Mouse (Mus musculus) embryonic facial prominence, embryonic 13.5 days (tissue): Measurements from ENCODE around the gene Rrm2. TPM values are rescaled to one million over a fixed set of nuclear protein-coding genes. Genes with fewer than 3 reads are reported as not detected.

ENCODE experiments used
- ATAC-seq: fragments of 200-750 bp; cut with Nextera tagmentation; 2 replicates; pipeline ENCODE4 v1.8.0; 2017; ENCODE audit warnings: low read depth; ENCODE audit not compliant: insufficient number of reproducible peaks, insufficient read depth, low FRiP score, low TSS enrichment
- H3K27ac ChIP-seq: fragments of 300-500 bp; sonication (generic); 2 replicates; pipeline ENCODE4 v1.5.1; 2015; ENCODE audit warnings: moderate library complexity, mild to moderate bottlenecking, inconsistent platforms
- H3K27me3 ChIP-seq: fragments of 300-500 bp; sonication (generic); 2 replicates; pipeline ENCODE4 v1.6.1; 2015; ENCODE audit warnings: mild to moderate bottlenecking, inconsistent platforms
- H3K36me3 ChIP-seq: fragments of 300-500 bp; sonication (generic); 2 replicates; pipeline ENCODE4 v1.6.1; 2015; ENCODE audit warnings: mild to moderate bottlenecking, inconsistent platforms
- H3K4me1 ChIP-seq: fragments of 300-500 bp; sonication (generic); 2 replicates; pipeline ENCODE4 v1.6.1; 2015; ENCODE audit warnings: inconsistent platforms
- H3K4me2 ChIP-seq: fragments of 300-500 bp; sonication (generic); 2 replicates; pipeline ENCODE4 v1.6.1; 2015; ENCODE audit warnings: moderate library complexity, mild to moderate bottlenecking, inconsistent platforms
- H3K4me3 ChIP-seq: fragments of 300-500 bp; sonication (generic); 2 replicates; pipeline ENCODE4 v1.5.1; 2015; ENCODE audit warnings: mild to moderate bottlenecking, inconsistent platforms
- H3K9ac ChIP-seq: fragments of 300-500 bp; sonication (generic); 2 replicates; pipeline ENCODE4 v1.6.1; 2015; ENCODE audit warnings: mild to moderate bottlenecking, inconsistent platforms
- H3K9me3 ChIP-seq: fragments of 300-500 bp; sonication (generic); 2 replicates; pipeline ENCODE4 v1.6.1; 2016; ENCODE audit warnings: inconsistent platforms
- WGBS: fragments of 180-500 bp; shearing (Covaris S2); methylation state at CpG from one replicate; pipeline ENCODE4 v1.1.7; 2015; ENCODE audit warnings: mixed read lengths; 5-methylcytosine and 5-hydroxymethylcytosine counted together
- polyA plus RNA-seq: library from polyadenylated mRNA; unstranded; fragments of >200 nt; fragmentation: Nextera tagmentation; extraction: Ambion mirVana; gene quantifications from 2 replicates; pipeline ENCODE4 v1.2.1, GENCODE M21; 2015

Gene Rrm2
- polyA plus RNA-seq, 1 experiment from 2014 or later: 235 TPM

DNA sequence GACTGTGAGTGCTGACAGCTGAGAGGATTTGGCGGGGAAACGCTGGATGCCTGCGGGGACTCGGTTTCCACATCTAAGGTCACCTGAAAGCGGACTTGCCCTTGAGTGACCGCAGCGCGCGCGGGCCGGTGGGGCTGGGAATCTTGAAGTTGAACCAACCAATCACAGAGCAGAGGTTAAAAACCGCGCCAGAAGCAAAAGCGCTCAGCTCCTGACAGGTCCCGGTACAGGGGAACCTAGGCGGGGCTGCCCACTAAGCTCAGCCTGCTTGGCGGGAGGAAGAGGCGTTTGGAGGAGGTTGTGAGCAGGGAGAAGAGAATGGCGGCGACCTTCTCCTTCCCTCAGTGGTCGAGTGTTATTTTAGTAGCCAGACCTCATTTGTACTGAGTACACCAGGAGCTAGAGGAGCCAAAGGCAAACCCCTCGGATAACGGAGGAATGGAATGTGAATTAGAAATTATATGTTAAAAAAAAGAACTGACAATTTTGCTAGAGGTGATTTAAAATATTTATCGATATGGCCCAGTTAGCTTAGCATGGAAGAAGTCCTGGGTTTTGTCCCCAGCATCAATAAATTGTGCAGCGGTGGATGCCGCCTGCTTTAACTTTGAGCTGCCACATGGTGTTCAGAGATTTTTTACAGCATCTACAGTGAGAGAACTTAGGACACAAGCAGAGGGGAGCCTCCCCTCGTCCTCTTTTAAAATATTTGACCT is 1.1 kb upstream of the Rrm2 start:
- under 1% methylated on average over 27 of the region's 27 CpGs for WGBS
- peaks cover 13% of the 10 kb centered on the region for H3K36me3 ChIP-seq
- peak overlapping the region; percentile 67 for H3K9ac ChIP-seq
- no peak overlapping the region for H3K27ac ChIP-seq
- ATAC-seq: no peak
- H3K9me3 ChIP-seq: no peaks in the 10 kb centered on the region
- H3K4me1 ChIP-seq: peaks cover 39% of the 10 kb centered on the region
- H3K4me2 ChIP-seq: peak overlapping the region; percentile 89
- no peaks in the 10 kb centered on the region for H3K27me3 ChIP-seq
- H3K4me3 ChIP-seq: peak overlapping the region; percentile 82

DNA sequence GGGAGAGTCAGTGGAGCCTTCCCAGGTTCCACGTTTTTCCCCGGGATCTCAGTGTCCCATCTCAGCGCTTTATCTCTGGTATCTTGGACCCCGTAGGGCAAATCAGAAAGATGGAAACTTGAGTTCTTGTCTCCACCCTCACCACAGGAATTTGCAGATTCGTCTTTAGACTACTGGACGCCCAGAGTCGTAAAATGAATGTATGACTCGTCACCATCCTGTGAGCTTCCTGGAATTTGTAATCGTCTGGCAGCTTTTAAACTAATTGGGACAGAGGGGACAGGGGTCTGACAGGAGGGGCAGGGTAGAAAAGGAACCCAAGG is 600 bp upstream of the Rrm2 start:
- under 1% methylated on average over 9 of the region's 9 CpGs for WGBS
- no peak for ATAC-seq

DNA sequence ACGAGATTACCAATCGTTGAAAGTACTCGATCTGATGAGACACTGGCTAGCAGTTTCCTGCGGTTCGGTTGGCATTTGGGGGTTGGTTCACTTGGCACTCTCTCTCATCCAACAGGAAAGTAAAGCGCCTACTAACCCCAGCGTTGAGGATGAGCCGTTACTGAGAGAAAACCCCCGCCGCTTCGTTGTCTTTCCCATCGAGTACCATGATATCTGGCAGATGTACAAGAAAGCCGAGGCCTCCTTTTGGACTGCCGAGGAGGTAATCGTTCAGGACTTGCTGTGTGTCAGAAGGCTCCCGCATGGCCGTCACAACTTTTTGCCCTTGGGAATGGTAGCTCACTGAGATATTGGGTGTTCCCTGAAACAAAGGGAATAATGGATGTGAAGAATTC is 780 bp downstream of the Rrm2 start:
- under 1% methylated on average over 17 of the region's 17 CpGs for WGBS
- peaks cover 46% of the 10 kb centered on the region for H3K4me1 ChIP-seq
- peaks cover 28% of the 10 kb centered on the region for H3K36me3 ChIP-seq
- H3K27me3 ChIP-seq: no peaks in the 10 kb centered on the region
- H3K9ac ChIP-seq: peak overlapping the region; percentile 86
- no peaks in the 10 kb centered on the region for H3K9me3 ChIP-seq
- H3K27ac ChIP-seq: peak overlapping the region; percentile 86
- no peak for ATAC-seq
- peak overlapping the region; percentile 82 for H3K4me3 ChIP-seq
- H3K4me2 ChIP-seq: peak overlapping the region; percentile 89

More for the DNA sequence above, 600 bp upstream of the Rrm2 start:
- Histone ChIP-seq H3K27me3 (no peaks in the 10 kb centered on the region), H3K4me2 (peak overlapping the region; percentile 89), H3K4me3 (peak overlapping the region; percentile 82), H3K4me1 (peaks cover 44% of the 10 kb centered on the region), H3K27ac (no peak overlapping the region), H3K9ac (peak overlapping the region; percentile 67), H3K36me3 (peaks cover 19% of the 10 kb centered on the region), H3K9me3 (no peaks in the 10 kb centered on the region)

DNA sequence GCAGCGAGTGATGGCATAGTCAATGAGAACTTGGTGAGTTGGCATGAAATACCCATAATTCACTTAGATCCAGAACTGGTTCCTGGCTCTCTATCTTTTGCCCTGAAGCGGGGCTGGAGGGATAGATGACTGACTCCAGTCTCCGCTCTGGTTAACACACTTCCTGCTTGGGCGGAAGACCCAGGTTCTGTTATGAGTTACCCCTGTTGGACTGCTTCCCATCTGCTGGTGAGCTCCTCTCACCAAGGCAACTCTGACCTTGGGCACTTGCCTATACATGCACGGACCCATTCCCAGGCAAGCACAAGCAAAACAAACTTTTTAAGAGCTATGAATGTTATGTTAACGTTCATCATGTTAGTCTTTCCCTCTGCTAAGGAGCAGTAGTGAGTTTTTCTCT is 1.4 kb downstream of the Rrm2 start:
- ATAC-seq: no peak
- Histone ChIP-seq H3K4me3 (peak overlapping the region; percentile 82), H3K27ac (peak overlapping the region; percentile 86), H3K27me3 (no peaks in the 10 kb centered on the region), H3K36me3 (peaks cover 32% of the 10 kb centered on the region), H3K4me1 (peaks cover 46% of the 10 kb centered on the region), H3K9ac (peak overlapping the region; percentile 86), H3K4me2 (peak overlapping the region; percentile 89), H3K9me3 (no peaks in the 10 kb centered on the region)
- 9% methylated on average over 6 of the region's 6 CpGs for WGBS

DNA sequence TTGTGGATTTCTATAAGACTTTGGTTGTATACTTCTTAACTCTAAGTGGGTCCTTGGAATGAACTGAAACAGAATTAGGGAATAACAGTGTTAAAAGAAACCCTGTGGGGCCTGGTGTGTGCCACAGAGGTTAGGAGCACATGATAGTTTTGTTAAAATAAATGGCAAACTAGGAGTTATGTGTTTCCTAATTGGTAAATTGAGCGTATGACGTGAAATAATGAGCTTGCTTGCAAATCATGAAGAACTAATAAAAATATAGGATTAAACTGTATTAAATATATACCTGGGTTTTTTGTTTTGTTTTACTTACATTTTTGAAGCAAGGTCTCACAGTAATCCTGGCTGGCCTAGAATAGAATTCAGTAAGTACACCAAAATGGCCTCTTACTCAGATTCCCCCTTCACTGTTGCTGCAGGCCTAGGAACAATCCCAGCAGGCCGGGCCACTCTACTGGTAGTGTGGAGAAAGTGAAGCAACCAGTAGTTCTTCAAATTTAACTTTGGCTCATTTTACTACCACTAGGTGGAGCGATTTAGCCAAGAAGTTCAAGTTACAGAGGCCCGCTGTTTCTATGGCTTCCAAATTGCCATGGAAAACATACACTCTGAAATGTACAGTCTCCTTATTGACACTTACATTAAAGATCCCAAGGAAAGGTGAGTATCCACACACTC is 1.9 kb downstream of the Rrm2 start:
- ATAC-seq: no peak
- H3K9ac ChIP-seq: peak overlapping the region; percentile 86

DNA sequence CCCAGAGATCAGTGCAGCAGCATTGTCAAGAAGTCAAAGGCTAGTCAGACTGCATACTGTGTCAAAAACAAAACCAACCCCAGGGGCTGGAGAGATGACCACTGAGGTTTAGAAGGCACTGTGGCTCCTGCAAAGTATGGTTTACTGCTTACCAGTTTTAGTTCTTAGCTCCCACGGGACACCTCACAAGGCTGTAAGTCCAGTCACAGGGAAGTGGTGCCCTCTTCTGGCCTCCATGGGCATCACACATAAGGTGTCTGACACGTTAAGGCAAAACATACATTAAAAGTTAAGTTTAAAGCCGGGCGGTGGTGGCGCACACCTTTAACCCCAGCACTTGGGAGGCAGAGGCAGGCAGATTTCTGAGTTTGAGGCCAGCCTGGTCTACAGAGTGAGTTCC is 2.6 kb downstream of the Rrm2 start:
- ATAC-seq: no peak
- H3K9me3 ChIP-seq: no peaks in the 10 kb centered on the region
- peaks cover 36% of the 10 kb centered on the region for H3K36me3 ChIP-seq
- peaks cover 46% of the 10 kb centered on the region for H3K4me1 ChIP-seq
- H3K27ac ChIP-seq: 0 out of 2 replicates have a peak overlapping the region, but pooled peaks have one; percentile 44
- peak overlapping the region; percentile 89 for H3K4me2 ChIP-seq
- peak overlapping the region; percentile 82; the same call in 1 of the 2 replicates for H3K4me3 ChIP-seq
- WGBS: 66% methylated on average over 5 of the region's 5 CpGs
- H3K9ac ChIP-seq: no peak overlapping the region
- H3K27me3 ChIP-seq: no peaks in the 10 kb centered on the region

More for the DNA sequence above, 1.9 kb downstream of the Rrm2 start:
- Histone ChIP-seq H3K27ac (peak overlapping the region; percentile 86), H3K4me1 (peaks cover 46% of the 10 kb centered on the region), H3K9me3 (no peaks in the 10 kb centered on the region), H3K36me3 (peaks cover 36% of the 10 kb centered on the region), H3K27me3 (no peaks in the 10 kb centered on the region), H3K4me2 (peak overlapping the region; percentile 89), H3K4me3 (peak overlapping the region; percentile 82)
- whole genome bisulfite sequencing: 24% methylated on average over 5 of the region's 5 CpGs

DNA sequence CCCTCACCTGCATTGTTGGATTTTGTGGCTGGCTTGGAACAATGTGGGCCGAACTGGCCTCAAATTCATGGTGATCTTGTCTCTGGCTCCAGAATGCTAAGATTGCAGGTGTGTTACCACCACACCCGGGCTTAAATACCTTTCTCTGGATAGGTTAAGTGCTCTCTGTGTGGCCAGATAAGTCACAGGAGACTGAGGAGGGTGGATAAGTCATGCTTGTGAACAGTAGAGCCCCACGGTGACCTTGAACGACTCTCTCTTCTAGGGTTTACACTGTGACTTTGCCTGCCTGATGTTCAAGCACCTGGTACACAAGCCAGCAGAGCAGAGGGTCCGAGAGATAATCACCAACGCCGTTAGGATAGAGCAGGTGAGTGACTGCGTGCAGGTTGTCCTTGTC is 4.4 kb downstream of the Rrm2 start:
- 84% methylated on average over 8 of the region's 8 CpGs for WGBS
- no peak overlapping the region for H3K9ac ChIP-seq
- H3K4me3 ChIP-seq: no peak overlapping the region
- no peaks in the 10 kb centered on the region for H3K27me3 ChIP-seq
- peaks cover 34% of the 10 kb centered on the region for H3K4me1 ChIP-seq
- peaks cover 36% of the 10 kb centered on the region for H3K36me3 ChIP-seq
- H3K9me3 ChIP-seq: no peaks in the 10 kb centered on the region
- H3K4me2 ChIP-seq: no peak overlapping the region
- peak overlapping the region; percentile 7; the same call in 1 of the 2 replicates for H3K27ac ChIP-seq
- no peak for ATAC-seq

DNA sequence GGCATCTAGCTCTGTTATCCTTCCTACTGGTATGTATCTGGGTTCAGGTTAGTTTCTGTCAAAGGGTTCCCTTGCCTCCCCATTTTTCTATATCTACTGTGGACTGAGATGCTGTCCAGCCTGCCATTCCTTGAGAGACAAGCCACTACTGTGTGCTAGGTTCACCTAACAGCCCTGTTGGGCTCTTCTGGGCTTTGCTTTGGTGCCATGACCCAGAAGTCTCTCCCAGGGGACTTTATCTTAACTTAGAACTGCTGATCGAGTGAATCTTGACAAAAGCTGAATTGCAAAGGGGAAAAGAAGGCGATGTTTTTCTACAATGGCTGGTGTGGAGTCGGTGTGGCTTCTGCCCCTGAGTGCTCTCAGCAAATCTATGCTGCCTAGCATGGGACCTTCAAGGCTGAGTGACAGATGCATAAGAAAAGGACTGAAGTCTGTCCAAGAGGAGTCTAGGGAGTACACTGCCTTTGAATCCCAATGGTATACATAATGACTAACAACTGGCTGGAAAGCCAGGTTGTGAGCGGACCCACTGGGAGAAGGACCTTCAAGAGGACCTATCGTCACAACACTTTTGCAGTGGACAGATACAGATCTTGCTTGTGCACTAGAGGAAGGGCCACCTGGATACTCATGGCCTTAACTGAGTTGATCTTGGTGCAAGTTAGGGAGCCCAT is 6.7 kb downstream of the Rrm2 start:
- no peak for ATAC-seq
- H3K4me3 ChIP-seq: no peak overlapping the region
- peaks cover 23% of the 10 kb centered on the region for H3K4me1 ChIP-seq
- no peaks in the 10 kb centered on the region for H3K27me3 ChIP-seq
- no peak overlapping the region for H3K27ac ChIP-seq
- WGBS: 72% methylated on average over 5 of the region's 5 CpGs
- H3K9me3 ChIP-seq: no peaks in the 10 kb centered on the region
- peak overlapping the region; percentile 22; the same call in 1 of the 2 replicates for H3K9ac ChIP-seq
- peaks cover 36% of the 10 kb centered on the region for H3K36me3 ChIP-seq
- no peak overlapping the region for H3K4me2 ChIP-seq

DNA sequence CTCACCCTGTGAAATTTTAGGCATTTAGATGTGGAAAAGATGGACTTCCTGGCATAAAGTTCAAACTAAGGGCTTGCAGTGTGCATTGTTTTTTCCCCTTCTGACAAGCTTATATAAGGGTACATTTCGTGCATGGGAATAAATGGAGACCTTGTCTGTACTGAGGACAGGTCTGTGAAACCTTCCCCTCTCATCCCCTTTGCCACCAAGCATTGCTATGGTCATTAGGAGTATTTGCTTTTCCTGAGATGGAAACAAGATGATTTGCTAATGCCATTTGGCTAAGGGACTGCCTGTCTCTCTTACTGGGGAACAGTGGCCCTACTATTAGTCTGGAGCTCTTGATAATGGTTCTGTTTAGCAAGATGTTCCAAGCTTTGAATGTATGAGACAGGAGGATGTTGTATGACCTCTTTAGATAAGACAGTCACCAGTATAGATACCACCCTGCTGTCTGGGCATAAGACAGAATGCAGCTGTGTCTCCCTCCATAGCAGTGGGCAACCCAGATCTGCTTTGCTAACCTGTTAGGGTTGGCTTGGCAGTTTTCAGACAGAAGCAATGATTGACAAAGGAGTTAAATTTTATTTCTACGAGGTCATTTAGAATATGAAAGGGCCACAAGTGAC is 7.3 kb downstream of the Rrm2 start:
- no peak for ATAC-seq
- H3K36me3 ChIP-seq: peaks cover 36% of the 10 kb centered on the region
- 71% methylated on average over 2 of the region's 2 CpGs for WGBS

DNA sequence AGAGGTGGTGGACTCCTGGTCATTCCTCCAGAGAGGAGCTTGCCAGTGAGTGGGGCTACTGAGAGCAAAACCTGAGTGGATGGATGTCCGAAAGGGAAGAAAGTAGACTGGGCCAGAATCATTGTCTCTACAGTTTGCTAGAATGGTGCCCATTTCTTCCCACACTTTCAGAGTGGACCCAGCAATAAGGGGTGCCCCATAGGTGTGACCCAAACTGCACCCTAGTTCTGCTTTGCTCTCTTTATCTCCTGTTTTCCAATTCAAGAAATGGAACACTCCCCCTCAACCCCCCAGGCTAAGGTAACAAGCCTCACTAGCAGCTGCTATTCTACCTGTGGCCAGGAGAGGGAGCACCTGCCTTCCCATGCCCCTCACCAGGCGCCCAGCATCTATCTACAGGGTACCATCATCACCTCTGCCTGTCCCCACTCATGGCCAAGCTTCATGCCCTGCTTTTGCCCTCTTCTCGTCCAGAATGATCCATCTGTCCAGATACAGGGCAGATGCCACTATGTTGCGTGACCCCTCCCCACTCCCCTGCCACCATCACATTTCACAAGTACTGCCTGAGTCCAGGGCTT is 8.8 kb downstream of the Rrm2 start:
- H3K27ac ChIP-seq: no peak overlapping the region
- 45% methylated on average over 4 of the region's 4 CpGs for WGBS
- no peak overlapping the region for H3K4me2 ChIP-seq
- H3K9ac ChIP-seq: no peak overlapping the region
- no peaks in the 10 kb centered on the region for H3K9me3 ChIP-seq
- H3K27me3 ChIP-seq: no peaks in the 10 kb centered on the region
- no peak overlapping the region for H3K4me3 ChIP-seq
- ATAC-seq: no peak
- peaks cover 23% of the 10 kb centered on the region for H3K36me3 ChIP-seq
- H3K4me1 ChIP-seq: peaks cover 8% of the 10 kb centered on the region; the same call in 1 of the 2 replicates

More for the DNA sequence above, 7.3 kb downstream of the Rrm2 start:
- no peak overlapping the region for H3K9ac ChIP-seq
- H3K27ac ChIP-seq: no peak overlapping the region
- no peaks in the 10 kb centered on the region for H3K27me3 ChIP-seq
- peaks cover 20% of the 10 kb centered on the region for H3K4me1 ChIP-seq
- H3K9me3 ChIP-seq: no peaks in the 10 kb centered on the region
- H3K4me3 ChIP-seq: no peak overlapping the region
- H3K4me2 ChIP-seq: no peak overlapping the region

DNA sequence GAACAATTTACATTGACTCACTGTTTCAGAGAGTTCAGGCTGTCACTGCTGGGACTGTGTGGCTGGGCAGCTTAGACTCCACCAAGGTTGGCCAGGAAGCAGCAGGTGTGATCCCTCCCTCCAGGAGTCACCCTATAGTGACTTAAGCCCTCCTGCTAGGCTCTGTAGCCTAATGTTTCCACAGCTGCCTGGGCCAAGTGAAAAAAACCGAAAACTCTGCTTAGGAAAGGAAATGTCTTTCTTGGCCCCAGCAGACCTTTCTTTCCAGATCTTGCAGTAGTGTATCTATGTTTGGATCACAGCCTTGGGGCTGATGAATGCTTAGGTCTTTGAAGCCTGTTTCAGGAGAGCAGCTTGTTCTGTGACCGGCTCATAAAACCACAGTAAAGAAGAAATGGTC is 15.4 kb downstream of the Rrm2 start:
- H3K27ac ChIP-seq: peak overlapping the region; percentile 82
- ATAC-seq: no peak

More for the DNA sequence above, 15.4 kb downstream of the Rrm2 start:
- WGBS: 40% methylated on average over 2 of the region's 2 CpGs
- Histone ChIP-seq H3K36me3 (no peaks in the 10 kb centered on the region), H3K4me3 (no peak overlapping the region), H3K4me2 (no peak overlapping the region), H3K27me3 (no peaks in the 10 kb centered on the region), H3K4me1 (peaks cover 13% of the 10 kb centered on the region), H3K9ac (no peak overlapping the region), H3K9me3 (no peaks in the 10 kb centered on the region)
